Mouse (Mus musculus) lung, postnatal 25 days (tissue): ENCODE results near the gene Rack1.
"Not testable (repeated sequence)": the region's sequence is repeated elsewhere in the genome, so short reads cannot be mapped to it uniquely, and the experiment has no call there.

ENCODE experiments used
- DNase-seq: peaks from one replicate; pipeline ENCODE4 v3.0.0; 2022; ENCODE audit warnings: low spot score

Gene Rack1

GRCm38 (mm10) chr11:48841213-48841612 is 41.1 kb downstream of the Rack1 start:
- no peak for DNase-seq

DNA sequence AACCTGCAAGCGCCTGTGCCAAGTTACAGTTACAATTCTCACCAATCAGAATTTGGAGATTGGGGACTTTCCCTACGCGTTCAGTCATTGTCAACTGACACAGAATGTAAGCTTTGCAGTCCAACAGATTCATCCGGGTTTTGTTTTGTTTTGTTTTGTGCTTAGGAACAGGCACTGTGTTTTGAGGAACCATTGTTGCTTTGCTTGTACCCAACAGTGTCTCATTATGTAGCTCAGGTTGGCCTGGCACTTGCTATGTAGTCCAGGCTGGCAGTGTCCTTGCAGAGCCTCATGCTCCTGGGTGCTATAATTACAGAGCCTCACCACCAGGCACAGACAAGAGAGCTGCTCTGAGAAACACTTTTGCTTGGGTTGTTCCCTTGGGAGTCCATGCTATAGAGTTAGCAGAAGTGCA is 42.3 kb downstream of the Rack1 start:
- no peak for DNase-seq

- no peak for DNase-seq
These were observed 43.1 kb downstream of the Rack1 start for GRCm38 (mm10) chr11:48843202-48843601.

- no peak for DNase-seq
These were observed 44.2 kb downstream of the Rack1 start for GRCm38 (mm10) chr11:48844309-48844708.

GRCm38 (mm10) chr11:48845244-48845815 is 45.2 kb downstream of the Rack1 start:
- no peak for DNase-seq

DNA sequence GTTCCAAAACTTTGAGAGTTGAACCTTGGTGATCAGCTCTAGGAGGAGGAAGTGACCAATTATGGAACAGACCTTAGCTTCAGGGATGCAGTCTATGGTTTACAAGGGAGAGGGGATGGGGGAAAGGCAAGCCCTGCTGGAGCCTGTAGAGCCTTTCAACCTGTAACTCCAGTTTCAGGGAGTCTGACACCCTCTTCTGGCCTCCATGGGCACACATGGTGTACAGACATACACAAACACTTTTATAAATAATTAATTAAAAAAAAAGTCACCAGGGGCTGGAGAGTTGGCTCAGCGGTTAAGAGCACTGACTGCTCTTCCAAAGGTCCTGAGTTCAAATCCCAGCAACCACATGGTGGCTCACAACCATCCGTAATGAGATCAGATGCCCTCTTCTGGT is 46.2 kb downstream of the Rack1 start:
- not testable (repeated sequence) for DNase-seq

GRCm38 (mm10) chr11:48846881-48847280 is 46.7 kb downstream of the Rack1 start:
- DNase-seq, result no peak

DNA sequence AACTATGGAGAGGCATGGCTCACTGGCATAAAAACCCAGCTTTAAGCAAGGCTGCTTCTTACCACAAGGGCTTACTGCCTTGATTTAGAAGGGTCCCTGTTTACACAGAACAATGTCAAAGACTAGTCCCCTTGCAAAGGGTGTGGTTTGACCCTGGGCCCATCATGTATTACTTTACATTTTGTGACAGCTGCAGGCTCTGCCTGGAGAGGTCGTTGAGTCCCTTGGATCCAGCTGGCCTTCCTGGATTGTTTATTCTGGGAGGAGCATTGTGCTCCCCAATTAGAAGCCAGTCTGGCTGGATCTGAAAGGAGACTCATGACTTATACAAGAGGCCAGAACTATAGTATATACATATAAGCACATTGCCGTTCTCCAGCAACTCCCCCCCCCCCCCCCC is 50.1 kb downstream of the Rack1 start:
- DNase-seq, result no peak

GRCm38 (mm10) chr11:48851270-48851995 is 51.3 kb downstream of the Rack1 start:
- no peak for DNase-seq

DNA sequence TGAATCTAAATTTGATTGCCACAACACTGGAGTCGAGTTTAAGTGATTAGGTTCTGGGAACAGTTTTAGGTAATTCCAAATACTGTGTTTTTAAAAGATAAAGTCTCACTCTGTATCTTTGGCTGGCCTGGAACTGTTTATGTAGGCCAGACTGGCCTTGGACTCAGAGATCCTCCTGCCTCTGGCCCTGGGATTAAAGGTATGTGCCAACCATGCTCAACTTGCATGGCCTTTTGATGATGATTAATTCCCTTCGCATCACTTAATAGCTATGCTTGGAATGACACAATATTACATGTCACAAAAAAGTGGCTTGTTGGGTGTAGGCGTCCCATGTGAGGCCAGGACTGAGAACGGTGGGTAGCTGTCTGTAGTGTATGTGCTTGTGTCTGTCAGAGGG is 52.1 kb downstream of the Rack1 start:
- no peak for DNase-seq

- no peak for DNase-seq
These were observed 52.7 kb downstream of the Rack1 start for GRCm38 (mm10) chr11:48852624-48853473.

GRCm38 (mm10) chr11:48853474-48854180 is 53.5 kb downstream of the Rack1 start:
- DNase-seq, result peak; percentile 91
